Mouse (Mus musculus): ENCODE data around the gene Mtfmt. TPM values are rescaled to one million over a fixed set of nuclear protein-coding genes. Genes with fewer than 3 reads are reported as not detected.

Mtfmt gene
- polyA plus RNA-seq, 1 experiment from 2014 or later, result 7.2 TPM

DNA sequence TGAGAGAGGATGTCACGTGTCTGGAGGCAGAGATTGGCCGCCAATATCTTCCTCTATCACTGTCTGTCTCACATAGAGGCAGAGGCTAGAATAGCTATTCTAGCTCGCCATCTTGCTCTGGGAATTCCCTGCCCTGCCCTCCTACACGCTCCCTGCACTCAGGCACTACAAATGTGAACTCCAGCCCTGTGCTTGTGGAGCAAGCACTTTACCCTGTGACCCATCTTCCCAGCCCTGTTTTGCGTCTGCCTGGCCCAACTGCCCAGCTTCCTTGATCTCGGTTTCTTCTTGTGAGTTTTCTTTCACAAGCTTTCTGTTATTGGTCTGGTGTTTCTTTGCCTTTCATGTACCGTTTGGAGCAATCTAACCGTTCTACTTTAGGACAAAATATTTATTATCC is 43.6 kb downstream of the Mtfmt start:
- peaks cover 52% of the 10 kb centered on the region for H3K36me3 ChIP-seq (replicated peaks; ENCODE audit: insufficient read depth, low read length)
- H3K9ac ChIP-seq (replicated peaks), result no peak overlapping the region
- H3K4me2 ChIP-seq (ENCODE audit: low read depth, low read length), result no peak overlapping the region
- no peaks in the 10 kb centered on the region for H3K27me3 ChIP-seq (ENCODE audit: insufficient read depth, low read length)
- 76% methylated on average over 8 of the region's 8 CpGs for WGBS (ENCODE audit: insufficient replicate concordance)
- no peak for TF ChIP-seq EP300 (IDR thresholded peaks at IDR 0.05; ENCODE audit: low read depth)
- no peak for TF ChIP-seq CTCF (IDR thresholded peaks at IDR 0.05; ENCODE audit: low read depth)
- no peaks in the 10 kb centered on the region; the same call in 1 of the 2 replicates for H3K4me1 ChIP-seq (ENCODE audit: insufficient read depth)
- no peaks in the 10 kb centered on the region for H3K9me3 ChIP-seq (ENCODE audit: low read length)
- ATAC-seq (peak; percentile 52; the same call in 1 of the 2 replicates), DNase-seq (no peak)
- H3K4me3 ChIP-seq (ENCODE audit: low read depth, low read length), result no peak overlapping the region
- peak overlapping the region; percentile 50 for H3K27ac ChIP-seq (ENCODE audit: low read depth)

DNA sequence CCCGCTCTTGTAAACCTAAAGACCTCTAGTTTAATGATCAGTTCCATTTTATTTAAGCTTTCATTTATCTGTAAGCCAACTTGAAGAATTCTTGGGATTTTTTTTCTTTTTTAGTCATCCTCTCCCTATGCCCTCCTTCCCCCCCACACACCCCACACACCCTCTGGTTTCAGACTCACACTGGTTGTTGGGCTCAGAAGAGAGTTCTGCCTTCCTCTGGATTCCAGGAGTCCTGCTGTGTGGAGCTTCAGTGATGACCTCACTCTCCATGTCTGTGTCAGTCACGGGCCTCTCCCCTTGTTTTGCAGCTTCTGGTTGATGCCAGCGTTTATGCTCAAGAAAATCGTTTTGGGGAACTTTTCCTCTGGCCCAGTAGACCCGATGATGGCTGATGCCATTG is 44.5 kb downstream of the Mtfmt start:
- DNase-seq, result no peak
- no peak overlapping the region for H3K4me3 ChIP-seq (ENCODE audit: low read depth, low read length)
- peak; percentile 76 for ATAC-seq
- peaks cover 55% of the 10 kb centered on the region for H3K36me3 ChIP-seq (replicated peaks; ENCODE audit: insufficient read depth, low read length)
- H3K4me1 ChIP-seq (ENCODE audit: insufficient read depth), result no peaks in the 10 kb centered on the region; the same call in 1 of the 2 replicates
- H3K9ac ChIP-seq (replicated peaks), result no peak overlapping the region
- H3K4me2 ChIP-seq (ENCODE audit: low read depth, low read length), result no peak overlapping the region
- no peaks in the 10 kb centered on the region for H3K9me3 ChIP-seq (ENCODE audit: low read length)
- no peak for TF ChIP-seq EP300 (IDR thresholded peaks at IDR 0.05; ENCODE audit: low read depth)
- no peak for TF ChIP-seq CTCF (IDR thresholded peaks at IDR 0.05; ENCODE audit: low read depth)
- WGBS (ENCODE audit: insufficient replicate concordance), result 75% methylated on average over 5 of the region's 5 CpGs
- H3K27me3 ChIP-seq (ENCODE audit: insufficient read depth, low read length), result no peaks in the 10 kb centered on the region
- H3K27ac ChIP-seq (ENCODE audit: low read depth), result peak overlapping the region; percentile 39; the same call in 1 of the 2 replicates

DNA sequence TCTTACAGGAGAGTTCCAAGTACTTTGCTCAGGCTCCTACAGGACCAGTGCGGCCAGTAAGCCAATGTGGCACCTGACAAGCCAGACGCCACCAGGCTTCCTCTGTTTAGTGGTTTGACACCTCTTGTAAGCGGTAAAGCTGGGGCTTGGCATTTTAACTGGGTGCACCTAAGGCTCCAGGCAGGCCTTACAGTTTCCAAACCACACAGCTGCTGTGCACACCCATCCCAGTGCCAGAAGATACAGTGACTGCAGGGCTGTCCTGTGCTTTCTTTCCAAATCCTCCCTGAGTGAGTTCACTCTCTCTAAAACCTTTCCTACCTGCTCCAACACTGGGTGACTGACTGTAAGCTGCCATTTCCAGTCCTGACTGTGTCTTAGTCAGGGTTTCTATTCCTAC is 55.9 kb downstream of the Mtfmt start:
- Histone ChIP-seq H3K9ac (replicated peaks) (no peak overlapping the region), H3K9me3 (ENCODE audit: low read length) (no peaks in the 10 kb centered on the region), H3K27me3 (ENCODE audit: insufficient read depth, low read length) (no peaks in the 10 kb centered on the region), H3K4me3 (ENCODE audit: low read depth, low read length) (no peak overlapping the region), H3K4me1 (ENCODE audit: insufficient read depth) (0 out of 2 replicates have a peak, but pooled peaks cover 2% of the 10 kb centered on the region), H3K4me2 (ENCODE audit: low read depth, low read length) (no peak overlapping the region), H3K27ac (ENCODE audit: low read depth) (no peak overlapping the region), H3K36me3 (replicated peaks; ENCODE audit: insufficient read depth, low read length) (peaks cover 5% of the 10 kb centered on the region)
- no peak for DNase-seq
- 78% methylated on average over 3 of the region's 3 CpGs for WGBS (ENCODE audit: insufficient replicate concordance)
- ATAC-seq, result no peak
- TF ChIP-seq CTCF (IDR thresholded peaks at IDR 0.05; ENCODE audit: low read depth), result no peak
- TF ChIP-seq EP300 (IDR thresholded peaks at IDR 0.05; ENCODE audit: low read depth), result no peak

DNA sequence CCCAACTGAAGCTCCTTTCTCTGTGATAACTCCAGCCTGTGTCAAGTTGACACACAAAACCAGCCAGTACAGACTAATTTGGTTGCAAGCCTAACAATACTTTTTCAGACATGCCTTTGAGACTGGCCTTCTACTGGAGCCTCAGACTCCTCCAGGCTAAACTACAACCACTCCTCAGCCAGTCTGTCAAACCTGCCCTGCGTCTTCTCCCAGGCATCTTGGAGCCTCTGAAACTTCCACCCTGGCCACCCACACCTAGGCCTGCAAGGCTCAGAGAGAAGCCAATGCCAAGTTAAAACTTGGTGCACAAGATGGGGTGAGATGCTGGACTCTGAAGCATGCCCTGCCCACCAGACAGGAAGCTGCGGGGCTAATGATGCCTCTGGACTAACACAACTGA is 56.8 kb downstream of the Mtfmt start:
- H3K9me3 ChIP-seq (ENCODE audit: low read length), result no peaks in the 10 kb centered on the region
- DNase-seq (no peak), ATAC-seq (no peak)
- 72% methylated on average over 2 of the region's 2 CpGs for WGBS (ENCODE audit: insufficient replicate concordance)
- TF ChIP-seq EP300 (IDR thresholded peaks at IDR 0.05; ENCODE audit: low read depth), result no peak
- TF ChIP-seq CTCF (IDR thresholded peaks at IDR 0.05; ENCODE audit: low read depth), result no peak
- H3K27me3 ChIP-seq (ENCODE audit: insufficient read depth, low read length), result no peaks in the 10 kb centered on the region
- H3K4me1 ChIP-seq (ENCODE audit: insufficient read depth), result 0 out of 2 replicates have a peak, but pooled peaks cover 2% of the 10 kb centered on the region
- H3K9ac ChIP-seq (replicated peaks), result no peak overlapping the region
- peaks cover 1% of the 10 kb centered on the region for H3K36me3 ChIP-seq (replicated peaks; ENCODE audit: insufficient read depth, low read length)
- no peak overlapping the region for H3K4me2 ChIP-seq (ENCODE audit: low read depth, low read length)
- H3K27ac ChIP-seq (ENCODE audit: low read depth), result no peak overlapping the region
- no peak overlapping the region for H3K4me3 ChIP-seq (ENCODE audit: low read depth, low read length)

DNA sequence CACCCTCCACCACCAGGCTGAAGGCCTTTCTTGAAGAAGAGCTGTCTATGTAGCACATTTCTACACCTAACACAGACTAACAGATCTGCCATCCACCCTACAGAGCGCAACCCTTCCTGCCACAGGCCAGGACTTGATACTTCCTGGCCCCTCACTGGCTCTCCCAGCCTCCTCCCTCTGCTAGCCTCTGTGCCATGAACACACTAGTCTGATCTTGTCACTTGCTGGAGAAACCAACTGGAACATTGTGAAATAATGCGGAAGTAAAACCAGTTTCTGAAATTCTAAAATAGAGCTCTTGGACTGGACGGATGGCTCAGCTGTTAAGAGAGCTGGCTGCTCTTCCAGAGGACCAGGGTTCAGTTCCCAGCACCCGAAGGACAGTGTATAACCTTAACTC is 57.3 kb downstream of the Mtfmt start:
- no peak overlapping the region for H3K27ac ChIP-seq (ENCODE audit: low read depth)
- no peak for ATAC-seq
- H3K9me3 ChIP-seq (ENCODE audit: low read length), result no peaks in the 10 kb centered on the region
- no peak overlapping the region for H3K9ac ChIP-seq (replicated peaks)
- H3K27me3 ChIP-seq (ENCODE audit: insufficient read depth, low read length), result no peaks in the 10 kb centered on the region
- H3K4me2 ChIP-seq (ENCODE audit: low read depth, low read length), result no peak overlapping the region
- no peaks in the 10 kb centered on the region; the same call in 1 of the 2 replicates for H3K36me3 ChIP-seq (replicated peaks; ENCODE audit: insufficient read depth, low read length)
- 0 out of 2 replicates have a peak, but pooled peaks cover 2% of the 10 kb centered on the region for H3K4me1 ChIP-seq (ENCODE audit: insufficient read depth)
- DNase-seq, result no peak
- WGBS (ENCODE audit: insufficient replicate concordance), result 72% methylated on average over 4 of the region's 4 CpGs
- no peak overlapping the region for H3K4me3 ChIP-seq (ENCODE audit: low read depth, low read length)
- TF ChIP-seq EP300 (IDR thresholded peaks at IDR 0.05; ENCODE audit: low read depth) (no peak), CTCF (IDR thresholded peaks at IDR 0.05; ENCODE audit: low read depth) (no peak)

DNA sequence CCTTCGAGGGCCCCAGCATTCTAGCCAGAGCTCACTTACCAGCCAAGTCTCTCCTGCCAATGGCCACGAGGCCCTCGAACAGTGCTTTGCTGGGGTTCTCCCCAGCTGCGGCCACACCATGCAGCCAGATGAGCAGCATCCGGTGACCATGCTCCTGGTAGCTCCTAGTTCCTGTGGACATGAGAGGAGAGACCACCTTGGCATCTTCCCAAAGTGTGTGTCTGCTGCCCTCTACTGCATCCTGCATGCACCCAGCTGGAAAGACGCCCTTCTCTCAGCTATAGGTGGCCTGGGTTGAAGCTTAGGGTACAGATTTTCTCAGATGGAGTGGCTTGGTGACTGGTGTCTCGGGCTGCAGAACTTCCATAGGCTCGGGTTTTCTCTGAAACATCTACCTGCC is 66.6 kb downstream of the Mtfmt start:
- Histone ChIP-seq H3K4me3 (ENCODE audit: low read depth, low read length) (no peak overlapping the region), H3K9ac (replicated peaks) (no peak overlapping the region), H3K4me2 (ENCODE audit: low read depth, low read length) (no peak overlapping the region), H3K27ac (ENCODE audit: low read depth) (no peak overlapping the region), H3K36me3 (replicated peaks; ENCODE audit: insufficient read depth, low read length) (no peaks in the 10 kb centered on the region), H3K27me3 (ENCODE audit: insufficient read depth, low read length) (no peaks in the 10 kb centered on the region), H3K9me3 (ENCODE audit: low read length) (no peaks in the 10 kb centered on the region), H3K4me1 (ENCODE audit: insufficient read depth) (no peaks in the 10 kb centered on the region)
- 49% methylated on average over 8 of the region's 8 CpGs for WGBS (ENCODE audit: insufficient replicate concordance)
- peak; percentile 18 for DNase-seq
- peak; percentile 58 for TF ChIP-seq CTCF (IDR thresholded peaks at IDR 0.05; ENCODE audit: low read depth)
- no peak for TF ChIP-seq EP300 (IDR thresholded peaks at IDR 0.05; ENCODE audit: low read depth)
- ATAC-seq, result no peak

Other genes starting within 250 kb of the Mtfmt start
- 11.7 and 12.0 TPM in 2 replicates for gene Parp16, start 240.4 kb upstream of the Mtfmt start, polyA plus RNA-seq (2015; fragmentation: Nextera tagmentation; extraction: Ambion mirVana)
- 0.06 and 0.08 TPM in 2 replicates for gene Cilp, start 170.6 kb upstream of the Mtfmt start, polyA plus RNA-seq (2015; fragmentation: Nextera tagmentation; extraction: Ambion mirVana)
- gene Clpx, start 141.5 kb upstream of the Mtfmt start, polyA plus RNA-seq (2015; fragmentation: Nextera tagmentation; extraction: Ambion mirVana), result 109 and 119 TPM in 2 replicates
- gene Pdcd7, start 89.7 kb upstream of the Mtfmt start, polyA plus RNA-seq (2015; fragmentation: Nextera tagmentation; extraction: Ambion mirVana), result 4.0 and 4.4 TPM in 2 replicates
- gene Ubap1l, start 74.7 kb upstream of the Mtfmt start, polyA plus RNA-seq (2015; fragmentation: Nextera tagmentation; extraction: Ambion mirVana), result not detected in 2 replicates
- 0.09 and 0.11 TPM in 2 replicates for gene Kbtbd13, start 44.1 kb upstream of the Mtfmt start, polyA plus RNA-seq (2015; fragmentation: Nextera tagmentation; extraction: Ambion mirVana)
- 0.08 and 0.17 TPM in 2 replicates for gene Rasl12, start 37.3 kb upstream of the Mtfmt start, polyA plus RNA-seq (2015; fragmentation: Nextera tagmentation; extraction: Ambion mirVana)
- 15.1 and 17.0 TPM in 2 replicates for gene Slc51b, start 12.8 kb upstream of the Mtfmt start, polyA plus RNA-seq (2015; fragmentation: Nextera tagmentation; extraction: Ambion mirVana)
- 34.4 and 37.0 TPM in 2 replicates for gene Spg21, start 25.2 kb downstream of the Mtfmt start, polyA plus RNA-seq (2015; fragmentation: Nextera tagmentation; extraction: Ambion mirVana)
- not detected in 2 replicates for gene Ankdd1a, start 84.4 kb downstream of the Mtfmt start, polyA plus RNA-seq (2015; fragmentation: Nextera tagmentation; extraction: Ambion mirVana)
- gene Plekho2, start 144.3 kb downstream of the Mtfmt start, polyA plus RNA-seq (2015; fragmentation: Nextera tagmentation; extraction: Ambion mirVana), result 14.3 and 14.5 TPM in 2 replicates
- 3.2 and 3.5 TPM in 2 replicates for gene Pif1, start 151.4 kb downstream of the Mtfmt start, polyA plus RNA-seq (2015; fragmentation: Nextera tagmentation; extraction: Ambion mirVana)
- 23.5 and 26.1 TPM in 2 replicates for gene Rbpms2, start 193.9 kb downstream of the Mtfmt start, polyA plus RNA-seq (2015; fragmentation: Nextera tagmentation; extraction: Ambion mirVana)
- 50.9 and 52.8 TPM in 2 replicates for gene Oaz2, start 232.2 kb downstream of the Mtfmt start, polyA plus RNA-seq (2015; fragmentation: Nextera tagmentation; extraction: Ambion mirVana)